Mouse (Mus musculus): ENCODE measurements around the gene Micall2. TPM values are rescaled to one million over a fixed set of nuclear protein-coding genes. Genes with fewer than 3 reads are reported as not detected.
A peak's percentile ranks its signal among the peaks of the same experiment; 100 is the strongest.

The Micall2 gene
- polyA plus RNA-seq, 1 experiment = 1.4 TPM

DNA sequence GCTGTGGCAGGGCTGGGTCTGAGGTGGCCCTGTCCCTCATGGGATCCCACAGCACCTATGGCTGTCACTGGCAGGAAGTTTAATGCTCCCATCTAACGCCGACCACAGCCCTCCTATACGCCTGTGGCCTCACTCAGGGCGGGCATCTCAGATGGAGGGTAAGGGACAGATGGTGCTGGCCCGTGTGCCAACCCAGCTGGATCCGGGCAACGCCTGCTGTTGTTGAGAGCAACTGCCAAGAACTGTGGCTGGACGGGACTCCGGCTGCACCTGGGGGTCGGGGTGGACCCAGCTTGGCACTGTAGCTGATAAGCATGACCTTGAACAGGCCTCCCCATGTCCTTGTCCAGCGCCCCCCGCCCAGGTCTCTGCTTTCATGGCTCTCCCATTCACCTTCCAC is 47.8 kb downstream of the Micall2 start:
- Histone ChIP-seq H3K27ac (ENCODE audit: insufficient read depth, low read length) (no peak overlapping the region), H3K4me3 (ENCODE audit: insufficient read depth, low read length) (no peak overlapping the region), H3K4me1 (ENCODE audit: control insufficient read depth, insufficient read depth, low read length) (no peaks in the 10 kb centered on the region)
- no peak for TF ChIP-seq CTCF (IDR thresholded peaks at IDR 0.05; ENCODE audit: extremely low read depth, insufficient read depth, low read length)
- TF ChIP-seq POLR2A (IDR thresholded peaks at IDR 0.05; ENCODE audit: extremely low read depth, insufficient read depth, low read length) = no peak

- H3K4me1 ChIP-seq (ENCODE audit: control insufficient read depth, insufficient read depth, low read length) = no peaks in the 10 kb centered on the region
- H3K27ac ChIP-seq (ENCODE audit: insufficient read depth, low read length) = no peak overlapping the region
- H3K4me3 ChIP-seq (ENCODE audit: insufficient read depth, low read length) = no peak overlapping the region
- TF ChIP-seq POLR2A (IDR thresholded peaks at IDR 0.05; ENCODE audit: extremely low read depth, insufficient read depth, low read length) = no peak
- TF ChIP-seq CTCF (IDR thresholded peaks at IDR 0.05; ENCODE audit: extremely low read depth, insufficient read depth, low read length) = peak; percentile 39
Measured at GRCm38 (mm10) chr5:139687646-139688045, 48.5 kb downstream of the Micall2 start.

- Histone ChIP-seq H3K27ac (ENCODE audit: insufficient read depth, low read length) (no peak overlapping the region), H3K4me1 (ENCODE audit: control insufficient read depth, insufficient read depth, low read length) (no peaks in the 10 kb centered on the region), H3K4me3 (ENCODE audit: insufficient read depth, low read length) (no peak overlapping the region)
- TF ChIP-seq POLR2A (IDR thresholded peaks at IDR 0.05; ENCODE audit: extremely low read depth, insufficient read depth, low read length) = no peak
- no peak for TF ChIP-seq CTCF (IDR thresholded peaks at IDR 0.05; ENCODE audit: extremely low read depth, insufficient read depth, low read length)
Measured at GRCm38 (mm10) chr5:139686530-139687249, 49.4 kb downstream of the Micall2 start.

DNA sequence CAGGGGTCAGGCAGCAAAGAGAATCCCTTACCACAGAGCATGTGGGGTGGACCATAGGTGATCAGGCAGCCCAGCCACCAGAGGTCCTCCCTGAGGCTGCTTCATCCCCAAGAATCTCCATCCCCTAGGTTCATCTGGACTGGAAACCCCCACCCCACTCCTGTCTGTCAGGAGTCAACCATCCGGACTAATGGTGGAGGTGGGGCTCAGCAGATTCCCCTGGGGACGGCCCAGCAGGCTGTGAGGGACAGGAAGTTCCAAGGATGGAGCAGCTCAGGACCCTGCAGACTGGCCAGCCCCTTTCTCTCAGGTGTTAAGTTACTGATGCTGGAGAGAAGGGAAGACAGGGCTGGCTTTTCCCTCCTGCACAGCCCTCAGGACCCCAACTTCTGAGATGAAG is 52.9 kb downstream of the Micall2 start:
- Histone ChIP-seq H3K4me1 (ENCODE audit: control insufficient read depth, insufficient read depth, low read length) (no peaks in the 10 kb centered on the region), H3K27ac (ENCODE audit: insufficient read depth, low read length) (no peak overlapping the region), H3K4me3 (ENCODE audit: insufficient read depth, low read length) (no peak overlapping the region)
- TF ChIP-seq POLR2A (IDR thresholded peaks at IDR 0.05; ENCODE audit: extremely low read depth, insufficient read depth, low read length) = no peak
- TF ChIP-seq CTCF (IDR thresholded peaks at IDR 0.05; ENCODE audit: extremely low read depth, insufficient read depth, low read length) = no peak

DNA sequence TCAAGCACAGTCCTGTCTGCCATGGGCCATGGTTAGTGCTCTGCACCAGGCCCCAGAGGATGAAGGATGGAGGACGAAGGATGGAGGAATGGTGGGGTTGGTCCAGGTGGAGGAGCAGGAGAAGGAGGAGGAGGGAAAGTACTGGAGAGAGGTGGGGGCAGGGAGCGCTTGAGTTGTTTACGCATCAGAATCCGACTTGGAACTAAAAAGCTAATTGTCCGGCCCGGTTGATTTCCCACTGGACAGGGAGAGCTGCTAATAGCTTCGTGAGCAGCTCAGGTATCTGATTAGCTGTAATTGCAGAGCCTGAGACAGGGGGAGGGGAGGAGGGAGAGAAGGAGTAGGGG is 53.5 kb downstream of the Micall2 start:
- Histone ChIP-seq H3K4me1 (ENCODE audit: control insufficient read depth, insufficient read depth, low read length) (no peaks in the 10 kb centered on the region), H3K27ac (ENCODE audit: insufficient read depth, low read length) (no peak overlapping the region), H3K4me3 (ENCODE audit: insufficient read depth, low read length) (no peak overlapping the region)
- no peak for TF ChIP-seq CTCF (IDR thresholded peaks at IDR 0.05; ENCODE audit: extremely low read depth, insufficient read depth, low read length)

DNA sequence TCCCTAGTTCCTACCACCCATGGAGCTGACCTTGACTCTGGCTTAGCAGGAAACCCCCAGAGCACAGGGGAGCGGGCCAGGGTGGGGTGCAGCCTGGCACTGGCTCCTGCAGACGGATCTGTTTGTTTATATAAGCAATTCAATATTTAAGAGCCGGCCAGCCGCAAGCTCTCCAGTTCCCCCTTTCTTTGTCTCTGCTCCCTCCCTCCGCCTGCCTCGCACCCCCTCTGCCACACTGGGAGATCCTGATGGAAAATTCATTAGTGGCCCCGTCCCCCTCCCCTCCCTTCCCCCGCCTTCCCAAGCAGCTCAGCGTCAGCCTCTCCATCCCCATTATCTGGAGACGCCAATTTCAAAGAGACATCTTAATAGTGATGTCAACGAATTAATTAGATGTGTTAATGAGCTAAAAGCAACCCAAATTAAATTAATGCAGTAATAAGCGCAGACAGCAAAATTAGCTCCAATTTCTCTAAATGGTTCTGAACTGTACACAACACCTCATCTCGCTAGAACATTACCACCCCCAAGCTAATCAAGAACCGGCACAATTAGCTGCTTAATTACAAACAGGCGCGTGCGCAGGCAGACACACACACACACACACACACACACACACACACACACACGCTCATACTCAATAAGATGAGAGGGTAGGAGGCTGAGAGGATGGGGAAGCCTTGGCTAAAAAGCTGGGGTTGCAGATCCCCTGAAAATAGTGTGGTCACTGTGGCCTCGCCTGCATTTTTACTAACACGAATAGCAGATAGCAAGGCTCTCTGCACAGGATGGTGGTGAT is 54.1 kb downstream of the Micall2 start:
- Histone ChIP-seq H3K4me3 (ENCODE audit: insufficient read depth, low read length) (no peak overlapping the region), H3K27ac (ENCODE audit: insufficient read depth, low read length) (no peak overlapping the region), H3K4me1 (ENCODE audit: control insufficient read depth, insufficient read depth, low read length) (no peaks in the 10 kb centered on the region)
- TF ChIP-seq POLR2A (IDR thresholded peaks at IDR 0.05; ENCODE audit: extremely low read depth, insufficient read depth, low read length) (no peak), CTCF (IDR thresholded peaks at IDR 0.05; ENCODE audit: extremely low read depth, insufficient read depth, low read length) (no peak)

DNA sequence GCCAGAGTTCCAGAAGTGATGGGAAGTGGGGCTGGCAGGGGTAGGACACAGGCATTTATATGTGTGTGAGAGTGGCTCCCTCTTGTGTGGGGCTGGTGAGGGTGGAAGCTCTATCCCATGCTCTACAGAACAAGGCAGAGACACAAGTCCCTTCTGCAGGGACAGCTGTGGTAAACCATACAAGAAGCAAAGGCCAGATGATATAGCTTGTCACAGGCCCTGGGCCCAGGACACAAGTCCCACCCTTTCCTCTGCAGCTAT is 60.5 kb downstream of the Micall2 start:
- no peak overlapping the region for H3K27ac ChIP-seq (ENCODE audit: insufficient read depth, low read length)
- H3K4me1 ChIP-seq (ENCODE audit: control insufficient read depth, insufficient read depth, low read length) = no peaks in the 10 kb centered on the region
- no peak overlapping the region for H3K4me3 ChIP-seq (ENCODE audit: insufficient read depth, low read length)
- no peak for TF ChIP-seq POLR2A (IDR thresholded peaks at IDR 0.05; ENCODE audit: extremely low read depth, insufficient read depth, low read length)

DNA sequence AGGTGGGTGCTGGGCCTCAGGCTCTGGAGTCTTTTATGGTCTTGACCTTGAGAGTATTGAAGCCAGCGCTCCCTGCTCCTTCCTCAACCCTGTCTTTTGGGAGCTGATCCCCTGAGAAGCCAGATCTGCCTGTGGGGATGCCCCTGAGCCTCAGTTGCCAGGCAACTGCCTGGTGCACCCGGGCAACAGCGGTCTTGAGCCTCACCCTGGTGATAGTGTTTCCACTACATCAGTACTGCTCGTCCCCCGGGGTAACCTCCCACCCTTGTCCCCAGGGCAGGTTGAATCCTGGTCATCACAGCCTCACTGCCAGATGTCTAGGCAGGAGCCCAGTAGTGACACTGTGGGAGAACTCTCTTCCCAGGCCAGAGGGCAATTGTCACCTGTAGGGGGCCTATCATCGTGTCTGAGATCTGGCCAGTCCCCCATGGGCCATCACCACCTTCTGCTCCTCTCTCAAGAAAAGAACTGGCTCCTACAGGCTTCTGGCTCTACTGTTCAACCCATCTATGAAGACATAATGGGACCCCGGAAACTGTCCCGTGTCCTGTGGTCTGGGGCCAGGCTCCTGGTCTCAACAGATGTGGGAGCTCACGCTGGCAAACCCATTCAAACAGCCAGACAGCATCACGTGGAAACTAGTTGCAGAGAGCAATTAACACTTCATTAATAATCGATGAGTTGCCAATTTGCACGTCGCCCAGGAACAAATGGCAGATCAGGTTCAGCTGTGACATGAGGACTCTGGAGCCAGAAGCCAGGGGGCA is 61.0 kb downstream of the Micall2 start:
- Histone ChIP-seq H3K27ac (ENCODE audit: insufficient read depth, low read length) (no peak overlapping the region), H3K4me3 (ENCODE audit: insufficient read depth, low read length) (no peak overlapping the region), H3K4me1 (ENCODE audit: control insufficient read depth, insufficient read depth, low read length) (no peaks in the 10 kb centered on the region)
- TF ChIP-seq POLR2A (IDR thresholded peaks at IDR 0.05; ENCODE audit: extremely low read depth, insufficient read depth, low read length) (no peak), CTCF (IDR thresholded peaks at IDR 0.05; ENCODE audit: extremely low read depth, insufficient read depth, low read length) (no peak)

- no peak overlapping the region for H3K27ac ChIP-seq (ENCODE audit: insufficient read depth, low read length)
- no peak overlapping the region for H3K4me3 ChIP-seq (ENCODE audit: insufficient read depth, low read length)
- TF ChIP-seq CTCF (IDR thresholded peaks at IDR 0.05; ENCODE audit: extremely low read depth, insufficient read depth, low read length) (peak; percentile 24; the same call in 1 of the 2 replicates), POLR2A (IDR thresholded peaks at IDR 0.05; ENCODE audit: extremely low read depth, insufficient read depth, low read length) (no peak)
Measured at GRCm38 (mm10) chr5:139669380-139669779, 66.8 kb downstream of the Micall2 start.

GRCm38 (mm10) chr5:139668494-139668893 is 67.6 kb downstream of the Micall2 start:
- H3K4me3 ChIP-seq (ENCODE audit: insufficient read depth, low read length) = no peak overlapping the region
- H3K27ac ChIP-seq (ENCODE audit: insufficient read depth, low read length) = no peak overlapping the region
- H3K4me1 ChIP-seq (ENCODE audit: control insufficient read depth, insufficient read depth, low read length) = no peaks in the 10 kb centered on the region
- peak; percentile 54 for TF ChIP-seq CTCF (IDR thresholded peaks at IDR 0.05; ENCODE audit: extremely low read depth, insufficient read depth, low read length)
- no peak for TF ChIP-seq POLR2A (IDR thresholded peaks at IDR 0.05; ENCODE audit: extremely low read depth, insufficient read depth, low read length)

More at GRCm38 (mm10) chr5:139669380-139669779, 66.8 kb downstream of the Micall2 start:
- no peaks in the 10 kb centered on the region for H3K4me1 ChIP-seq (ENCODE audit: control insufficient read depth, insufficient read depth, low read length)
